Mouse (Mus musculus) kidney, embryonic 15.5 days (tissue): ENCODE measurements around the gene Usp7. TPM values are rescaled to one million over a fixed set of nuclear protein-coding genes. Genes with fewer than 3 reads are reported as not detected.
"Not testable (repeated sequence)": the region's sequence is repeated elsewhere in the genome, so short reads cannot be mapped to it uniquely, and the experiment has no call there.

Experiments used
- ATAC-seq: fragments of 200-750 bp; cut with Nextera tagmentation; replicated peaks from 2 replicates; pipeline ENCODE4 v1.8.0; 2017; ENCODE audit warnings: moderate TSS enrichment; ENCODE audit not compliant: low FRiP score
- H3K27ac ChIP-seq: fragments of 300-500 bp; sonication (generic); 2 replicates; pipeline ENCODE4 v1.5.1; 2015; ENCODE audit warnings: mild to moderate bottlenecking, inconsistent platforms
- H3K27me3 ChIP-seq: fragments of 300-500 bp; sonication (generic); 2 replicates; pipeline ENCODE4 v1.6.1; 2015; ENCODE audit warnings: inconsistent platforms
- H3K36me3 ChIP-seq: fragments of 300-500 bp; sonication (generic); 2 replicates; pipeline ENCODE4 v1.6.1; 2015; ENCODE audit warnings: inconsistent platforms
- H3K4me1 ChIP-seq: fragments of 300-500 bp; sonication (generic); 2 replicates; pipeline ENCODE4 v1.6.1; 2015; ENCODE audit warnings: inconsistent platforms
- H3K4me2 ChIP-seq: fragments of 300-500 bp; sonication (generic); 2 replicates; pipeline ENCODE4 v1.6.1; 2015; ENCODE audit warnings: moderate library complexity, mild to moderate bottlenecking, inconsistent platforms
- H3K4me3 ChIP-seq: fragments of 300-500 bp; sonication (generic); replicated peaks from 2 replicates; pipeline ENCODE4 v1.5.1; 2015; ENCODE audit warnings: mild to moderate bottlenecking, inconsistent platforms
- H3K9ac ChIP-seq: fragments of 300-500 bp; sonication (generic); 2 replicates; pipeline ENCODE4 v1.6.1; 2015; ENCODE audit warnings: mild to moderate bottlenecking, inconsistent platforms
- H3K9me3 ChIP-seq: fragments of 300-500 bp; sonication (generic); replicated peaks from 2 replicates; pipeline ENCODE4 v1.6.1; 2016; ENCODE audit warnings: inconsistent platforms
- WGBS: fragments of 180-500 bp; shearing (Covaris S2); methylation state at CpG from one replicate; pipeline ENCODE4 v1.1.7; 2015; ENCODE audit warnings: mixed read lengths; 5-methylcytosine and 5-hydroxymethylcytosine counted together
- polyA plus RNA-seq: library from polyadenylated mRNA; unstranded; fragments of >200 nt; fragmentation: Nextera tagmentation; extraction: Ambion mirVana; gene quantifications from 2 replicates; pipeline ENCODE4 v1.2.1, GENCODE M21; 2015

Usp7 gene
- polyA plus RNA-seq, 1 experiment from 2014 or later: 31.3 TPM

DNA sequence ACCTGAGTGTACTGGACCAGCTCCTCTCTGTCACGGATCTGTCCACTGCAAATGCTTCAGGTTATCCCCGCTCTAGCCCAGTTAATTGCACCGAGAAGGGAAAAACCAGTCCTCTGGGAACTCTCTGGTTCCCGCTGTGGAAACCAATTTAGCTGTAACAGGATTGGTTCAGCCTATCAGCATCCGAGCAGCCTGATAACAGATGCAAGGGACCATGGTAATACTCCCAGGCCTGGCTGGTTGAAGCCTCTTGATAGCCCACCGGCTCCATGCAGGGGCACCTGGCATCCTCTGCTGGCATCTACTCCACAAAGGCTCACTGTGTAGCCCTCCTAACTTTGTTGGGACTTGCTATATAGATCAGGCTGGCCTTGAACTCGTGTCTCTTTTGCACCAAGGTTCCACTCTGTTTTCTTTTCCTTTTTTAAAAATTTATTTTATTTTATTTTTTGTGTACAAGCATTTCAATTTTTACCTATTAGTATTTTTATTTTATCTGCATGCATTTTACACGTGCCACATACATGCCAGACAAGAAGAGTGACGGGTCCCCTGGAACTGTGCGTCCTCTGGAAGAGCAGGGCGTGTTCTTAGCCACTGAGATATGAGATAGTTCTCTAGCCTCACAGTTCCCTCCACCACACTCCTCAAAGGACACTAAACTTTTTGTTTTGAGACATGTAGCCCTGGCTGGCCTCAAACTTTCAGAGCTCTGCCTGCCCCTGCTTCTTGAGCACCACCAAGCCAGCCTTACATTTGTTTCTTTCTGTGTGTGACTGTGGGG is 27.8 kb downstream of the Usp7 start:
- Histone ChIP-seq H3K4me3 (no peak overlapping the region), H3K9ac (no peak overlapping the region), H3K4me2 (no peak overlapping the region), H3K27ac (no peak overlapping the region), H3K4me1 (no peaks in the 10 kb centered on the region), H3K36me3 (no peaks in the 10 kb centered on the region), H3K9me3 (no peaks in the 10 kb centered on the region), H3K27me3 (no peaks in the 10 kb centered on the region)
- ATAC-seq: no peak
- 76% methylated on average over 11 of the region's 11 CpGs for WGBS

DNA sequence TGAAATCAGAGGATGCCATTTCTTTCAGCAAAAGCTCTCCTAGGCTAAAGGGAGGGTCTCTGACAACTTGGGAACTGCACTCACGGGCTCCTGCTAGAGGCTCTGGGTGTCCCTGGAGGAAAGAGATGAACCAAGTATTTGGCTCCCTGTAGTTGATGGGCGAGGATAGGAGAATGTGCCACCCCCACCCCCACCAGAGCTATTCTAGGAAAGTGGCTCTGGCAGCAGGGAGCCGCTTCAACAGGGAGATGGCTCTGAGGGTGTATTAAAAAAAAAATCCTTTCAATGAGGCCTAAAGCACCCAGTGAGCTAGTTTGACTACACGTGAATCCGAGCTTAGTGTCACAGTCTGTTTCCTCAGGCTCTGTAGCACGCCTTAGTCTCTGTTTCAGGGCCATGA is 29.1 kb downstream of the Usp7 start:
- 73% methylated on average over 6 of the region's 6 CpGs for WGBS
- H3K9me3 ChIP-seq: no peaks in the 10 kb centered on the region
- no peaks in the 10 kb centered on the region for H3K27me3 ChIP-seq
- H3K4me1 ChIP-seq: no peaks in the 10 kb centered on the region
- ATAC-seq: no peak
- no peak overlapping the region for H3K27ac ChIP-seq
- no peak overlapping the region for H3K9ac ChIP-seq
- H3K4me3 ChIP-seq: no peak overlapping the region
- H3K4me2 ChIP-seq: no peak overlapping the region
- no peaks in the 10 kb centered on the region for H3K36me3 ChIP-seq

- no peaks in the 10 kb centered on the region for H3K36me3 ChIP-seq
- no peaks in the 10 kb centered on the region for H3K9me3 ChIP-seq
- no peak overlapping the region for H3K4me3 ChIP-seq
- no peaks in the 10 kb centered on the region for H3K27me3 ChIP-seq
- no peak overlapping the region for H3K9ac ChIP-seq
- no peaks in the 10 kb centered on the region for H3K4me1 ChIP-seq
- WGBS: 92% methylated on average over 2 of the region's 2 CpGs
- H3K4me2 ChIP-seq: no peak overlapping the region
- H3K27ac ChIP-seq: no peak overlapping the region
- ATAC-seq: no peak
Observed at GRCm38 (mm10) chr16:8761894-8762293, 30.2 kb downstream of the Usp7 start.

GRCm38 (mm10) chr16:8761005-8761404 is 31.1 kb downstream of the Usp7 start:
- ATAC-seq: no peak
- H3K27me3 ChIP-seq: no peaks in the 10 kb centered on the region
- H3K9ac ChIP-seq: no peak overlapping the region
- no peak overlapping the region for H3K4me2 ChIP-seq
- 89% methylated on average over 7 of the region's 7 CpGs for WGBS
- no peaks in the 10 kb centered on the region for H3K4me1 ChIP-seq
- no peaks in the 10 kb centered on the region for H3K9me3 ChIP-seq
- no peak overlapping the region for H3K4me3 ChIP-seq
- H3K27ac ChIP-seq: no peak overlapping the region
- H3K36me3 ChIP-seq: no peaks in the 10 kb centered on the region

DNA sequence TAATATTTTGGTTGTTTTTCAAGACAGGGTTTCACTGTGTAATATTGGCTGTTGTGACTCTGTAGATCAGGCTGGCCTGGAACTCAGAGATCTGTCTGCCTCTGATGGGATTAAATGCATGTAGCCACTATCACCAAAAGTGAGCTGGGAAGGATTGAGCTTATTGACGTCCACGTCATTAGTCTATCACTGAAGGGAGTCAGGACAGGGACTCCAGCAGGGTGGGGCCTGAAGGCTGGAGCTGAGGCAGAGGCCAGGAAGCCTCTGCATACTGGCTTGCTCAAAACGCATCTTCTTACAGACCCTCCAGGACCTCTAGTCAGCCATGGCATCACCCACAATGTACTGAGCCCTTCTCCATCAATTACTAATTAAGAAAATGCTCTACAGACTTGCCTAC is 33.1 kb downstream of the Usp7 start:
- WGBS: 76% methylated on average over 3 of the region's 3 CpGs

DNA sequence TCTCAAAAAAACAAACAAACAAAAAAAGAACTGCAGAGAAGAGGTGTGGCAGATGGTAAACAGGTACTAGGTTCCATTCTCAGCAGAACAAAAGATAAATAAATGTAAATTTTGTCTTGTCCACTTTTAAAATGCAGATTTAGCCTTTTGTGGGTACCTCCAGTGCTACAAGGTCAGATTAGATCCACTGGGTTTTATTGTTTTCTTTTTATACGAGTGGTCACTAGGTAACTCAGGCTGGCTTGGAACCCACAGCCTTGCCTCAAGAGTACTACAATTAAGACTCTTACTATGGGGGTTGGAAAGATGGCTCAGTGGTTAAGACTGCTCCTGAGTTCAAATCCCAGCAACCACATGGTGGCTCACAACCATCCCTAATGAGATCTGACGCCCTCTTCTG is 33.9 kb downstream of the Usp7 start:
- no peak overlapping the region for H3K4me3 ChIP-seq
- 80% methylated on average over 2 of the region's 2 CpGs for WGBS
- no peaks in the 10 kb centered on the region for H3K36me3 ChIP-seq
- ATAC-seq: no peak
- H3K27ac ChIP-seq: no peak overlapping the region
- no peaks in the 10 kb centered on the region for H3K9me3 ChIP-seq
- no peak overlapping the region for H3K9ac ChIP-seq
- H3K4me2 ChIP-seq: no peak overlapping the region
- no peaks in the 10 kb centered on the region for H3K27me3 ChIP-seq
- H3K4me1 ChIP-seq: no peaks in the 10 kb centered on the region

More for the DNA sequence above, 33.1 kb downstream of the Usp7 start:
- no peak overlapping the region for H3K4me3 ChIP-seq
- no peaks in the 10 kb centered on the region for H3K36me3 ChIP-seq
- no peak overlapping the region for H3K9ac ChIP-seq
- no peak overlapping the region for H3K4me2 ChIP-seq
- no peaks in the 10 kb centered on the region for H3K27me3 ChIP-seq
- H3K9me3 ChIP-seq: no peaks in the 10 kb centered on the region
- no peak overlapping the region for H3K27ac ChIP-seq
- H3K4me1 ChIP-seq: no peaks in the 10 kb centered on the region
- no peak for ATAC-seq

- WGBS: 92% methylated on average over 6 of the region's 6 CpGs
- H3K9ac ChIP-seq: not testable (repeated sequence)
Observed at GRCm38 (mm10) chr16:8757586-8757985, 34.5 kb downstream of the Usp7 start.

DNA sequence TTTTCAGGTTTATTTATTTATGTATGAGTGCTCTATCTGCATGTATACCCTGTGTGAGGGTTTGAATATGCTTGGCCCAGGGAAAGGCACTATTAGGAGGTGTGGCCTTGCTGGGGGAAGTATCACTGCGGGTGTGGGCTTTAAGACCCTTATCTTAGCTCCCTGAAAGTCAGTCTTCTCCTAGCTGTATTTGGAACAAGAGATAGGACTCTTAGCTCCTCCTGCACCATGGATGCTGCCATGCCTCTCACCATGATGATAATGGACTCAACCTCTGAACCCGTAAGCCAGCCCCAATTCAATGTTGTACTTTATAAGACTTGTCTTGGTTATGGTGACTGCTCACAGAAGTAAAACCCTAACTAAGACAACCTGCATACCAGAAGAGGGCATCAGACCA is 39.8 kb downstream of the Usp7 start:
- no peaks in the 10 kb centered on the region for H3K27me3 ChIP-seq
- no peaks in the 10 kb centered on the region for H3K36me3 ChIP-seq
- H3K27ac ChIP-seq: no peak overlapping the region
- no peaks in the 10 kb centered on the region for H3K9me3 ChIP-seq
- no peaks in the 10 kb centered on the region for H3K4me1 ChIP-seq
- 88% methylated on average over 2 of the region's 2 CpGs for WGBS
- H3K4me2 ChIP-seq: no peak overlapping the region
- H3K4me3 ChIP-seq: no peak overlapping the region
- peak; percentile 74 for ATAC-seq
- H3K9ac ChIP-seq: no peak overlapping the region

More at GRCm38 (mm10) chr16:8757586-8757985, 34.5 kb downstream of the Usp7 start:
- H3K4me2 ChIP-seq, H3K4me1 ChIP-seq, H3K9me3 ChIP-seq, H3K27me3 ChIP-seq, H3K27ac ChIP-seq, ATAC-seq, H3K36me3 ChIP-seq, H3K4me3 ChIP-seq: not testable (repeated sequence)

- H3K9ac ChIP-seq: no peak overlapping the region
- no peak overlapping the region for H3K4me3 ChIP-seq
- 72% methylated on average over 5 of the region's 5 CpGs for WGBS
- no peak overlapping the region for H3K27ac ChIP-seq
- no peaks in the 10 kb centered on the region for H3K27me3 ChIP-seq
- no peaks in the 10 kb centered on the region for H3K9me3 ChIP-seq
- H3K36me3 ChIP-seq: no peaks in the 10 kb centered on the region
- no peak overlapping the region for H3K4me2 ChIP-seq
- peak; percentile 80; the same call in 1 of the 2 replicates for ATAC-seq
- no peaks in the 10 kb centered on the region for H3K4me1 ChIP-seq
Observed at GRCm38 (mm10) chr16:8751555-8752235, 40.4 kb downstream of the Usp7 start.

DNA sequence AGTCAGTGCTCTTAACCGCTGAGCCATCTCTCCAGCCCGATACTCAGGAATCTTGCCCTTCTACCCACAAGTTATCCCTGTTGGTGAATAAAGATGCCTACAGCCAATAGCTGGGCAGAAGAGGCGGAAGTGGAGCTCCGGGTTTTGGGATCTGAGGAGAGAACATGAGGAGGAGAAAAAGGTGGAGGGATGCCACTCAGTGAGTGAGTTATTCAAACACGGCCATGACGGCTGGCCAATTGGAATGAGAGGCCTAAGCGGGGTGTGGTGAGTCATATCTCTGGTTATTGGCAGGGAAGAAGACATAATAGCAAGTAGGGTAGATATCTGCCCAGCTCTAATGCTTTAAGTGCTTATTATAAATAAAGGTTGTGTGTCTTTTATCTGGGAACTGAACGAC is 43.2 kb downstream of the Usp7 start:
- Histone ChIP-seq H3K4me2 (no peak overlapping the region), H3K36me3 (no peaks in the 10 kb centered on the region), H3K4me3 (no peak overlapping the region), H3K27me3 (no peaks in the 10 kb centered on the region), H3K4me1 (no peaks in the 10 kb centered on the region), H3K9me3 (no peaks in the 10 kb centered on the region), H3K9ac (no peak overlapping the region), H3K27ac (no peak overlapping the region)
- WGBS: 94% methylated on average over 8 of the region's 8 CpGs
- ATAC-seq: no peak

DNA sequence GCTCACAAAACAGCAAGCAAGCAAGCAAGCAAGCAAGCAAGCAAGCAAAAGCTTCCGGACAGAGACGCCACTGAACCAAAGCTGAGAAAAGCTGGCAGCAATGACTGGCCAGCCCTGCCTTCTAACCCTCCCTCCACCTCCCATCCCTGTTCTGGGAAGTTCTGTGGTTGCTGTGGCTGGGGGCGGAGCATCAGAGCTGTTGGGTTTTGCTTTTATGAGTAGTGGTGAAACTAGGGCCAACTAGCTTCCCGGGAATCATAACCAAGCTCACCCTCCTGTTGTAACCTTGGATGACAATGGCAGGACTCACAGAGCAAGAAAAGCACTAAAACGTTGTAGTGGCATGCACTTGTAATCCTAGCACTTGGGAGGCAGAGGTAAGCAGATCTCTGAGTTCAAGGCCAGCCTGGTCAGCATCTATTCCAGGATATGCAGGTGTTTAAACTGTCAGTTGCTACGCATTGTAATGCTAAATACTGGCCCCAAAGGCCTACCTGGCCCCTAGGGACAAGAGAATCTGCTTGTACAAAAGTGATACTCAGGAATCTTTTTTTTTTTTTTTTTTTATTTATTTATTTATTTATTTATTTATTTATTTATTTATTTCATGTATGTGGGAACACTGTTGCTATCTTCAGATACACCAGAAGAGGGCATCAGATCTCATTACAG is 43.8 kb downstream of the Usp7 start:
- 72% methylated on average over 6 of the region's 6 CpGs for WGBS
- H3K27ac ChIP-seq: no peak overlapping the region

GRCm38 (mm10) chr16:8747772-8748171 is 44.3 kb downstream of the Usp7 start:
- H3K36me3 ChIP-seq: no peaks in the 10 kb centered on the region
- no peak overlapping the region for H3K4me3 ChIP-seq
- H3K4me2 ChIP-seq: no peak overlapping the region
- no peak for ATAC-seq
- no peak overlapping the region for H3K27ac ChIP-seq
- H3K9me3 ChIP-seq: no peaks in the 10 kb centered on the region
- no peaks in the 10 kb centered on the region for H3K4me1 ChIP-seq
- no peak overlapping the region for H3K9ac ChIP-seq
- no peaks in the 10 kb centered on the region for H3K27me3 ChIP-seq
- WGBS: 75% methylated on average over 3 of the region's 3 CpGs

More for the DNA sequence above, 43.8 kb downstream of the Usp7 start:
- Histone ChIP-seq H3K27me3 (no peaks in the 10 kb centered on the region), H3K9me3 (no peaks in the 10 kb centered on the region), H3K36me3 (no peaks in the 10 kb centered on the region), H3K9ac (no peak overlapping the region), H3K4me2 (no peak overlapping the region), H3K4me1 (no peaks in the 10 kb centered on the region), H3K4me3 (no peak overlapping the region)
- ATAC-seq: no peak
